Mouse (Mus musculus) heart, embryonic 13.5 days (tissue): ENCODE results near the gene Lrrn4cl. TPM values are rescaled to one million over a fixed set of nuclear protein-coding genes. Genes with fewer than 3 reads are reported as not detected.
"Not testable (repeated sequence)": the region's sequence is repeated elsewhere in the genome, so short reads cannot be mapped to it uniquely, and the experiment has no call there.

ENCODE experiments used
- ATAC-seq: fragments of 200-750 bp; cut with Nextera tagmentation; 2 replicates; pipeline ENCODE4 v1.8.0; 2017; ENCODE audit warnings: moderate TSS enrichment; ENCODE audit not compliant: insufficient number of reproducible peaks, low FRiP score, low TSS enrichment; ENCODE audit errors: extremely low read depth
- H3K27ac ChIP-seq: fragments of 300-500 bp; sonication (generic); replicated peaks from 2 replicates; pipeline ENCODE4 v1.5.1; 2015; ENCODE audit warnings: moderate library complexity, mild to moderate bottlenecking, inconsistent platforms
- H3K27me3 ChIP-seq: fragments of 300-500 bp; sonication (generic); replicated peaks from 2 replicates; pipeline ENCODE4 v1.6.1; 2015; ENCODE audit warnings: mild to moderate bottlenecking, inconsistent platforms
- H3K36me3 ChIP-seq: fragments of 300-500 bp; sonication (generic); 2 replicates; pipeline ENCODE4 v1.6.1; 2015; ENCODE audit warnings: mild to moderate bottlenecking, inconsistent platforms
- H3K4me1 ChIP-seq: fragments of 300-500 bp; sonication (generic); 2 replicates; pipeline ENCODE4 v1.6.1; 2015; ENCODE audit warnings: inconsistent platforms
- H3K4me2 ChIP-seq: fragments of 300-500 bp; sonication (generic); 2 replicates; pipeline ENCODE4 v1.6.1; 2015; ENCODE audit warnings: inconsistent platforms, mild to moderate bottlenecking, moderate library complexity
- H3K4me3 ChIP-seq: fragments of 300-500 bp; sonication (generic); 2 replicates; pipeline ENCODE4 v1.5.1; 2015; ENCODE audit warnings: moderate library complexity, mild to moderate bottlenecking, inconsistent platforms
- H3K9ac ChIP-seq: fragments of 300-500 bp; sonication (generic); 2 replicates; pipeline ENCODE4 v1.6.1; 2015; ENCODE audit warnings: inconsistent platforms, mild to moderate bottlenecking, moderate library complexity
- H3K9me3 ChIP-seq: fragments of 300-500 bp; sonication (generic); 2 replicates; pipeline ENCODE4 v1.6.1; 2016; ENCODE audit warnings: inconsistent platforms
- WGBS: fragments of 180-500 bp; shearing (Covaris S2); methylation state at CpG from one replicate; pipeline ENCODE4 v1.1.7; 2015; ENCODE audit warnings: mixed read lengths; 5-methylcytosine and 5-hydroxymethylcytosine counted together
- polyA plus RNA-seq: library from polyadenylated mRNA; unstranded; fragments of >200 nt; fragmentation: Nextera tagmentation; extraction: Ambion mirVana; gene quantifications from 2 replicates; pipeline ENCODE4 v1.2.1, GENCODE M21; 2015

Lrrn4cl gene
- polyA plus RNA-seq, 1 experiment from 2014 or later, result 0.88 TPM

- peak within 1 kb of the TSS; percentile 99 for H3K27ac ChIP-seq
- H3K9ac ChIP-seq, result peak within 1 kb of the TSS; percentile 99
- H3K9me3 ChIP-seq, result no peaks in the 10 kb centered on the region
- peaks cover 48% of the 10 kb centered on the region for H3K36me3 ChIP-seq
- peak; percentile 91 for ATAC-seq
- H3K27me3 ChIP-seq, result no peaks in the 10 kb centered on the region
- under 1% methylated on average over 81 of the region's 83 CpGs for WGBS
- H3K4me3 ChIP-seq, result peak within 1 kb of the TSS; percentile 99
- H3K4me1 ChIP-seq, result peaks cover 42% of the 10 kb centered on the region
- H3K4me2 ChIP-seq, result peak within 1 kb of the TSS; percentile 88
Observed at GRCm38 (mm10) chr19:8819596-8820423, 30.8 kb upstream of the Lrrn4cl start, which contains the start of gene Hnrnpul2. Hnrnpul2 (plus strand) TSS chr19:8820010.

- under 1% methylated on average over 48 of the region's 48 CpGs for WGBS
- H3K4me3 ChIP-seq, result peak overlapping the region; percentile 99
- no peaks in the 10 kb centered on the region for H3K27me3 ChIP-seq
- no peaks in the 10 kb centered on the region for H3K9me3 ChIP-seq
- H3K4me1 ChIP-seq, result peaks cover 42% of the 10 kb centered on the region
- peak overlapping the region; percentile 88 for H3K4me2 ChIP-seq
- H3K36me3 ChIP-seq, result peaks cover 48% of the 10 kb centered on the region
- peak; percentile 40 for ATAC-seq
- H3K27ac ChIP-seq, result peak overlapping the region; percentile 99
- H3K9ac ChIP-seq, result peak overlapping the region; percentile 99
Observed at GRCm38 (mm10) chr19:8820424-8820956, 30.1 kb upstream of the Lrrn4cl start.

- Histone ChIP-seq H3K4me2 (peak overlapping the region; percentile 88), H3K36me3 (peaks cover 49% of the 10 kb centered on the region), H3K27ac (peak overlapping the region; percentile 99), H3K4me3 (peak overlapping the region; percentile 99), H3K9ac (peak overlapping the region; percentile 99), H3K9me3 (no peaks in the 10 kb centered on the region), H3K4me1 (peaks cover 39% of the 10 kb centered on the region), H3K27me3 (no peaks in the 10 kb centered on the region)
- WGBS, result 0% methylated on average over 7 of the region's 7 CpGs
- ATAC-seq, result no peak
Observed at GRCm38 (mm10) chr19:8821146-8821545, 29.4 kb upstream of the Lrrn4cl start.

GRCm38 (mm10) chr19:8822696-8823095 lies 27.9 kb upstream of the Lrrn4cl start:
- 67% methylated on average over 8 of the region's 8 CpGs for WGBS
- ATAC-seq, result no peak
- peaks cover 25% of the 10 kb centered on the region for H3K4me1 ChIP-seq
- H3K4me2 ChIP-seq, result peak overlapping the region; percentile 88
- H3K27me3 ChIP-seq, result no peaks in the 10 kb centered on the region
- H3K27ac ChIP-seq, result no peak overlapping the region
- peak overlapping the region; percentile 99 for H3K4me3 ChIP-seq
- H3K36me3 ChIP-seq, result peaks cover 55% of the 10 kb centered on the region
- H3K9ac ChIP-seq, result peak overlapping the region; percentile 99
- no peaks in the 10 kb centered on the region for H3K9me3 ChIP-seq

GRCm38 (mm10) chr19:8829660-8830059 lies 20.9 kb upstream of the Lrrn4cl start, which contains the start of gene AC129217.1:
AC129217.1 (plus strand) TSS chr19:8829773.
- peaks cover 100% of the 10 kb centered on the region for H3K36me3 ChIP-seq
- H3K27ac ChIP-seq, result no peak within 1 kb of the TSS
- no peaks in the 10 kb centered on the region for H3K27me3 ChIP-seq
- no peak for ATAC-seq
- H3K4me2 ChIP-seq, result no peak within 1 kb of the TSS
- no peaks in the 10 kb centered on the region for H3K4me1 ChIP-seq
- no peak within 1 kb of the TSS for H3K4me3 ChIP-seq
- H3K9me3 ChIP-seq, result no peaks in the 10 kb centered on the region
- H3K9ac ChIP-seq, result peak within 1 kb of the TSS; percentile 14; the same call in 1 of the 2 replicates
- 87% methylated on average over 8 of the region's 8 CpGs for WGBS

- no peaks in the 10 kb centered on the region for H3K9me3 ChIP-seq
- ATAC-seq, result no peak
- peaks cover 100% of the 10 kb centered on the region for H3K36me3 ChIP-seq
- no peaks in the 10 kb centered on the region for H3K27me3 ChIP-seq
- H3K27ac ChIP-seq, result no peak overlapping the region
- peak overlapping the region; percentile 14; the same call in 1 of the 2 replicates for H3K9ac ChIP-seq
- no peak overlapping the region for H3K4me2 ChIP-seq
- H3K4me3 ChIP-seq, result no peak overlapping the region
- 88% methylated on average over 8 of the region's 8 CpGs for WGBS
- no peaks in the 10 kb centered on the region for H3K4me1 ChIP-seq
Observed at GRCm38 (mm10) chr19:8830664-8831063, 19.9 kb upstream of the Lrrn4cl start.

GRCm38 (mm10) chr19:8831262-8831661 lies 19.3 kb upstream of the Lrrn4cl start:
- Histone ChIP-seq H3K9ac (no peak overlapping the region), H3K4me1 (no peaks in the 10 kb centered on the region), H3K9me3 (no peaks in the 10 kb centered on the region), H3K27me3 (no peaks in the 10 kb centered on the region), H3K4me2 (no peak overlapping the region), H3K27ac (no peak overlapping the region), H3K36me3 (peaks cover 99% of the 10 kb centered on the region), H3K4me3 (no peak overlapping the region)
- no peak for ATAC-seq
- WGBS, result 72% methylated on average over 11 of the region's 11 CpGs

GRCm38 (mm10) chr19:8832971-8833370 lies 17.6 kb upstream of the Lrrn4cl start:
- Histone ChIP-seq H3K27me3 (no peaks in the 10 kb centered on the region), H3K9ac (no peak overlapping the region), H3K9me3 (no peaks in the 10 kb centered on the region), H3K4me1 (peaks cover under 1% of the 10 kb centered on the region; the same call in 1 of the 2 replicates), H3K27ac (no peak overlapping the region), H3K4me3 (no peak overlapping the region), H3K36me3 (peaks cover 83% of the 10 kb centered on the region), H3K4me2 (no peak overlapping the region)
- WGBS, result 87% methylated on average over 4 of the region's 4 CpGs
- no peak for ATAC-seq

- not testable (repeated sequence) for H3K9me3 ChIP-seq, H3K27me3 ChIP-seq, H3K4me3 ChIP-seq, ATAC-seq, H3K9ac ChIP-seq, H3K4me2 ChIP-seq
- WGBS, result 95% methylated on average over 10 of the region's 10 CpGs
- Histone ChIP-seq H3K4me1 (peaks cover 34% of the 10 kb centered on the region), H3K36me3 (peaks cover 50% of the 10 kb centered on the region), H3K27ac (peak overlapping the region; percentile 95; the same call in 1 of the 2 replicates)
Observed at GRCm38 (mm10) chr19:8836327-8836726, 14.2 kb upstream of the Lrrn4cl start.

- H3K4me2 ChIP-seq, result peak within 1 kb of the TSS; percentile 87
- peaks cover 42% of the 10 kb centered on the region for H3K36me3 ChIP-seq
- no peaks in the 10 kb centered on the region for H3K27me3 ChIP-seq
- WGBS, result under 1% methylated on average over 38 of the region's 38 CpGs
- H3K27ac ChIP-seq, result peak within 1 kb of the TSS; percentile 95
- peak; percentile 43; the same call in 1 of the 2 replicates for ATAC-seq
- H3K4me3 ChIP-seq, result peak within 1 kb of the TSS; percentile 62
- H3K9me3 ChIP-seq, result no peaks in the 10 kb centered on the region
- peaks cover 34% of the 10 kb centered on the region for H3K4me1 ChIP-seq
- H3K9ac ChIP-seq, result peak within 1 kb of the TSS; percentile 85
Observed at GRCm38 (mm10) chr19:8837251-8837791, 13.2 kb upstream of the Lrrn4cl start, which contains the start of gene Bscl2. Bscl2 (plus strand) TSS chr19:8837467.

- Histone ChIP-seq H3K4me3 (peak overlapping the region; percentile 62), H3K27ac (peak overlapping the region; percentile 95), H3K9me3 (no peaks in the 10 kb centered on the region), H3K27me3 (no peaks in the 10 kb centered on the region), H3K4me1 (peaks cover 34% of the 10 kb centered on the region), H3K36me3 (peaks cover 41% of the 10 kb centered on the region), H3K9ac (peak overlapping the region; percentile 85), H3K4me2 (peak overlapping the region; percentile 87)
- WGBS, result 18% methylated on average over 15 of the region's 15 CpGs
- no peak for ATAC-seq
Observed at GRCm38 (mm10) chr19:8838041-8838730, 12.4 kb upstream of the Lrrn4cl start.
